Mouse (Mus musculus): ENCODE measurements around the gene Galnt18.

Gene Galnt18

DNA sequence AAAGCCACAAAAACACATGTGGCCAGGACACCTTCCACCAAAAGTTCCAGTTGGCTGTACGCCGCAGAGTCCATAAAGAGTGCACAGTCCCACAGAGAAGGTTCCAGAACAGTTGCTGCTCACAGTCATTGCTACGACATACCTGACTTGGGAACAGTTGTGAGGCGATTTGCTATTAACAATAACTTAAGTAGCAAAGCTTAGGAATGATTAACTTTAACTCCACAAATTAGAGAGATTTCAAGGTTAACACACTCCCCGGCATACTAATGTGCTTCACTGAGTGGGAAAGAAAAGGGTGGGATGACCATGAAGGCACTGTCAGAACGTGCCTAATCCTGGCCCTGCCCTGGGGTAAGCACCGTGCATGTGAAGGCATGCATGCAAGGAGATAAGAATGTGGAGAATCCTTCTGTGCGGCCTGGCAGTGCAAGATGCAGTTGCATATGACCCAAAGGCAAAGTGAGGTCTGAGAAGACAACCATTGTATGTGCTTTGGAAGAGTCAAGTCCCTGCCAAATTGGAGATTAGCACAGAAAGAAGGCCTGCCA is 8.5 kb downstream of the Galnt18 start:
- DNase-seq (ENCODE audit: low read depth), result no peak

DNA sequence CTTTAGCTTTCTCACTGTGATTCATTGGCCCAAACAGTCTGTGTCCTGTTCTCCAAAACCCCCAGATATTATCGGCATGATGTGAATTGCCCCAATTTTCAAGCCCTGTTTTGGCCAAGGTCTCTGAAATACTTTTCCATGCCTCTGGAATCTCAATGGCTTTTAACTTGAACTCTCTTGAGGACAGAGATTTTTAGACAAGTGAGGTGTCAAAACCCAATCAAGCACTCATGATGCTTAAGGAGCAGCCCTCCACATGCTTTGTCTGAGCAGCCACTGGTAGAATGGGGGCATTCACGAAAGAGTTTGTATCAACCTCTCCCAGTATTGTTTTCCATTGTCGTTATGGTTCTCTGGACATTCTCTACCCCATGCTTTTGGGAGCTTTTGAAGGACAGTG is 9.2 kb downstream of the Galnt18 start:
- DNase-seq (ENCODE audit: low read depth), result no peak

DNA sequence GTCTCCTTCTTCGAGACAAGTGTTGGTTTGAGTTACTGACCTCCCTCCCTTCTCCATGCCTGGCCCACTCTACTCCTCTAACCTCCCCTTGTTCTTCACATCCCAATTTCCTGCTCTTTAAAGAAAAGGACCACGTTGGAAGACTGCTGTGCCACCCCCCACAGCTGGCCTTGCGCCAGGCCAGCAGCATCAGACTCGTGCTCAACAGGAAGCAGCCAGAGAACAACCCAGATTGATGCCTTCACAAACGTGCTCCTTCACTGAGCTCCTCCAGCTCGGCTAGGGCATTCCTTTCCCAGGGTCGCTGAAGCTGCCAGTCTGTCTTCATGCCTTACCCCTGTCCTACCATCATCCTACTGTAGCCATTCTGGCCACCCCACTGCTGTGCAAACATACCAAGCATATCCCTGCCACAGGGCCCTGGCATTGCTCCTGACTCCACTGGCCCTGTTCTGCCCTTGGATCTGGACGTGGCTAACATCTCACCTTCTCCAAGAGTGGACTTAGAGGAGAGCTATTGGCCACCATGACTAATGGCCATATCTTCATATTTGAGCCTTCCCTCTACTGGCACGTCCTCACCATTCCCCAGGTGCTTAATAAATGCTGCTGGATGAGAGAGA is 13.5 kb downstream of the Galnt18 start:
- DNase-seq (ENCODE audit: low read depth), result no peak

DNA sequence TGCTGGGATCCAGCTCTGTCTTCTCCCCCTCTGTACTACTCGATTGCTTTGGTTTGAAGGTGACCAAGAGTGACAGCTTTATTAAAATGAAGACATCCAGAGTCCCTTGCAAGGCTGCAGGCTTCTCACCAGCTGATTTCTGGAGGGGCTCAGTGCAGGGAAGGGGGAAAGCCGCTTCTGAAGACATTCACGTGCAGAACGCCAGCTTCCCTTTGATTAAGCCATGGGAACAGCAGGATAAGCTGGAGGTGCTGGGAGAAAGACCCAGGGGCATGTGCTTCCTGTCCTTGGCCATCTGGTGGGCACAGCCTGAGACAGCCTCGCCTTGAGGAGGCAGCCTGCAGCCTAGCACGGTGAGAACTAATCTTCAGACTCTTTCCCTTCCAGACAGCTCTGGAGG is 17.0 kb downstream of the Galnt18 start:
- no peak for DNase-seq (ENCODE audit: low read depth)

DNA sequence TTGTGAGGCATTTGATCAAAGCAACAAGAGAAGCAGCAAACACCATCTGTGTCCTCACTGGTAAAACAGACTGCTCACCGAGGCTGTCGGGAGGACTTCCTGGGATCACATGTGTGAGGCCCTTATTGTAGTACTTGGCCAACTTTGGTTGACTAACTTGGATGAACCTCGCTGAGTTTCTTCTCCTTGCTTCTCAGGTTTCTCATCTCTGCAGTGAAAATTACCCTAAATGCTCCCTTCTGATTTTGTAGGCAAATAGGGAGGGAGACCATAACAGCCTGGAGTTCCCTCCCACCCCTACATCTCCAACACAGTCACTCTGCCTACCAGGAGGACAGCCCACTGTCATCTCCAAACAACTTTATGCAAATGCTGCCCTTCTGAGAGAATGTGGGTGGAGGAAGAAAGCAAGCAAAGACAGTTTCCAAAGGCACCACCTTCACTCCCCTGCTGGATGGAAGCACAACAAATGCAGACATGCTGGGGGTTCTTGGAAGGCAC is 31.2 kb downstream of the Galnt18 start:
- DNase-seq (ENCODE audit: low read depth), result no peak

DNA sequence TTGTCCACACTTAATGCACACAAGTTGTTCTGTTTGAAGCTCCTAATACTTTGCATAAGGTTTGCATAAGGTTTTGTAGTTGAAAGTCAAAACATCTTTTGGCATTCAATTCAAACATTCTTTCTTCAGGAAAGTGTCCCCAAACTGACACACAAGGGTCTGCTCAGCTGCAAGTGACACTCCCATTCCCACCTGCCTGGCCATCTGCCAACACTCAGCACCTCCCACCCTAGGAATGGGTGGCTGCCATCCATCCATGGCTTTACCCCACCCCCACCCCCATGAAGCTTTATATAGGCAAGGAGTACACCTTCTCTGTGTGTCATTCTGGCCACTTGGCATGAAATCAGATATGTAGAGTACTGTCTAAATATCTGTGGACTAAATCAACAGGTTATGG is 35.0 kb downstream of the Galnt18 start:
- no peak for DNase-seq (ENCODE audit: low read depth)

DNA sequence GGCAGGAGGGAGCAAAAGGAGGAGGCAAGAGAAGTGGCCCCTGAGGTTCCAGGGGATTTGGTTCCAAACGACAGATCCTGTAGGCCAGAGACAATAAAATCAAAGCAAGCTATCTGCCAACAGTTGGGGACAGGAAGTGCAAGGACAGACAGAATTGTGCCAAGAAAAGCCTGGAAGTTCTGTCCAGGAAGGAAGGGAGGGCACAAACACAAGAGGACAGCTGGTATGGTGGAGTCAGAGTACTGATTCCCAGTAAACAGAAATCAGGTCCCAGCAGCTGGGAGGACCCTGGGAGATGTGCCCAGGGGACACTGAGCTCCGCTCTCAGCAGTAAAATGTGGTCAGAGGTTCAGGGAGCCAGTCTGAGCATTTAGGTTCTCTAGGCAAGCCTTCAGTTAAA is 38.2 kb downstream of the Galnt18 start:
- no peak for DNase-seq (ENCODE audit: low read depth)

DNA sequence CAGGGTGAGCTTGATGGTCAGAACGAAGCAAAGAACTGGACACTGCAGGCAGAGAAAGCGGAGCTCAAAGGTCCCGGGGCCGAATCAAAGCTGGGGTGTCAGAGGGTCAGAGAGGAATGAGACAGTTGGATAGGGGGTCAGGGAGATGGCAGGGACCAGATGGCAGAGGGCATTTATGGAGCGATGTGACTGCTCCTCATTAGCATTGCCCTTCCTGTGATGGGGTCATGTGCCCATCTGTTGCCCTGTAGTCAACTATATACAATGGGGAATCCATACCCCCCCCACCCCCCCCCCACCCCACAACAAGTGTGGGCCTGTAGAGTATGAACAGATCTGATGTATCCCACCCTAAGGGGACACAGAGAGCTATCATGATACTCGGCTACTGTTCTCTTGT is 39.7 kb downstream of the Galnt18 start:
- no peak for DNase-seq (ENCODE audit: low read depth)

DNA sequence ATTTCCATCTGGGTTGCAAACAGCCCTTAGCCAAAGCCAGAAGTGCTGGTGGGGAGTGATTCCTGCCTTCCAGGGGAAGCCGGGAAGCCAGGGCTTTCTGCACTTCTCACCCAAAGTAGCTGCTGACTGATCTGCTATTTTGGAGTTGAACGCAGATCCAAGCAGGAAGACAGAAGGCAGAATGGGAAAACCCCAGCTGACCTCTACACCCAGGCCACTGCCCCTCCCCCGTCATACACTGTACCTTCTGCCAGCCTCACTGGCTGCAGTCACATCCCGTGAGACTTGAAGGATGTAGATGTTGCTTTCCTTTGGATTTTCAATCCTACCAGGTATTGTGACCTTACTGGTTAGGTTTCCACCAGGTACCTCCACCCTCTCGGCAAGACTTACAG is 40.4 kb downstream of the Galnt18 start:
- DNase-seq (ENCODE audit: low read depth), result no peak

DNA sequence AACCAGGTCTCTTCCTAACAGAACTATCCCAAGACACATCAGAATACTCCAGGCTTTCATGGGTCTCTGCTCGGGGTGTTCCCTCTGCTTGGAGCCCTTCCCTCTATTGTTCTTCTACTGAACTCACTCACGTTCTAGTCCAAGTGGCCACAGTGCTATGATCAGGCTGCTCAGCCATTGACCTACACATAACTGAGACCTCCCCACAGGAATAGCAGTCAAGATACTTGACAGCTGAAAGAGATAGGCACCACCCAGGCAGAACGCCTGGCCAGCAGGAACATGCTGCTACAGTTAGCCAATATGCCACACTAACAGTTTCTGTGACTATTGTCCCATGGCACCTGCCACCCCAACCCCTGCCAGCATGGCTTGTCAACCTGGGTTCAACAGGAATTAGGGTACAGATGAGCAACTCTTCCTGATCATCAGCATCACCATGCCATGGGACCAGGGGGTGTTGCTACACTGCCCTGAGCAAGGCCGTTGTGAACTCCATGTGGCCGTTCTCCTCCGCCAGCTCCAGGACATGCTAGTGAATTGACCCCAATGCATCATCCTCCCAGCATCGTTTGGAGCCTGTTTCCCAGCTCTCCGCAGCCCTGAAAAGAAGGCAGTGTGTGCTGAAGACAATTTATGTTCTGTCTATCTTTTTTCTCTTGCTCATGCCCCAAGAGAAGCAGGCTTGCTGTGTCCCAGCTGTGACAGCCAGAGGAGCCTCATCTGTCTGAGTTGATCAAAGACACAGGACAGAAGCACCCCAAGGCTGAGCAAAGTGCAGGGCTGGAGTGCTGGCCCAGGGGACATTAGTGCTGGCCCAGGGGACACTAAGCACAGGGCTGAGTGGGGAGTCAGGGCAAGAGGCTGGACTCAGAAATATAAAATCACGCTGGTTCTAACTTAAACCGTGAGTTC is 41.1 kb downstream of the Galnt18 start:
- no peak for DNase-seq (ENCODE audit: low read depth)

DNA sequence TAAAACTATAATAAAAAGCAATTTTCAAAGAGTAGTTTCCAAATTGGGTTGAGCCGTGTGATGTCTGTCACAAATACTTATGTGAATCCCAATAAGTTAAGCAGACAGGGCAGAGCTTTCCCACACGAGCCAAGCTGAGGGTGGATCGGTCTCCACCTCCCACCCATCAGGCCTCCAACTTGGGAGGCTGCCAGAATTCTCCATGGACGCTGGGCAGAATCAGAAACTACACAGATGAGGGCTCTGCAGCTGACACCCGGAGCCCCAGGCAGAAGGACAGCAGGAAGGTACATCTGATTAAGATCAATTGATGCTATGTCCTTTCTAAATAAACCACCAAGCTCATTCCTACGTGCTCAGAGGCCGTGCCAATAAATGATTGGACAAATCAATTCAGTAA is 42.4 kb downstream of the Galnt18 start:
- DNase-seq (ENCODE audit: low read depth), result no peak

DNA sequence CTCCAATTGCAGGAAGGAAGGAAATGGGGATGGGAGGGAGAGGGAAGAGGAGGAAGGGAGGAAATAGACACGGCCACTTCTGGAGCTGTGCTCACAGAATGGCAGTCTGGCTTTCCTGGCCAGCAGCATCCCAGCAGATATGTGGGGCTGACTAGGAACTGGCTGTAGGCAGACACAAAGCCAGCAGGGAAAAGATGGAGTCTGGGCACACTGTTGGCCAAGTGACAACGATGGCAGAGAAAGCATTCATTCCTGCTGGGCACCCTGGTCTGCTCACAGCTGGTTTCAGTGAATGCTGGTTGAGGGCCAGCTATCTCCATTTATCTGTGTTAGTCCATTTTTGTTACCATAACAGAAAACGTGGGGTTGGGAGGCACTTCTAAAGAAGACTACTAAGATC is 43.4 kb downstream of the Galnt18 start:
- no peak for DNase-seq (ENCODE audit: low read depth)

DNA sequence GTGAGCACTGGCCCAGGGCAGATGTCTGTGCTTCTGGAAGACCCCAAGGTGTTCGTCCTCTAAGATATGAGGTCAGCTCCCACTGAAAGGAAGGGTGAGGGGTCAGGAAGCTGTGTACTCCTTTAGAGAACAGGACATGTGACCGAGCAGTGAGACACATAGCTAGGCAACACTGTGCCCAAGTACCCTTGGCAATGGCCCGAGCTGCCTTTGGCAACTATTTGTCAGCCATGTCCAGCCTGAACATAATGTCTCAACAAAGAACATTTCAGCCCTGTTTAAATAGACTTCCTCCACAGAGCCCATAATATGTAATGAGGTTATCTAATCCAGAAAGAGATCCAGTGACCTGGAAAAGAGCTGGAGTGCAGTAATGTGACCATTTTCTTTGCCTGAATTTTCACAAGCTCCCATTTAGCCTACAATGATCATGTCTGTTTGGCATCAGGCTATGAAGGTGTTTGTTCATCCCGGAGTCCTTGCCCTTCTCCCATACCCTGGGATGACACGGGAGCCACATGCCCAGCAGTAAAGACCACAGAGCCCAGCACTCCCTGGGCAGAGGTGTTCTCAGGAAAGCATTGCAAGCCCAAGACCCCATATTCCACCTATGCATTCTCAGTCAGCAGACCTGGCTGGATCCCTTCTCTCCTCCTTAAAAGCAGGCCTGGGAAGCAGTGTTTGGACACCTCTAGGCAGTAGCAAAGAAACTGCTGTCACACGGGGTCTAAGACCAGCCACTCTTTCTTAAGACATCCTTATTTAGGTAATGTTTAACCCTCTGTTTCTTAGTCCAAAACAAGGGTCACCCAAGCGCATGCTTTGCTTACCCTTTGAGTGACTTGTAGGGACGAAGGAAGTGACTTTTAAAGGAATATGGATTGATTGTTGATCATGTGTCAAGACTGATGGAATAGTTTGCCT is 49.2 kb downstream of the Galnt18 start:
- no peak for DNase-seq (ENCODE audit: low read depth)

DNA sequence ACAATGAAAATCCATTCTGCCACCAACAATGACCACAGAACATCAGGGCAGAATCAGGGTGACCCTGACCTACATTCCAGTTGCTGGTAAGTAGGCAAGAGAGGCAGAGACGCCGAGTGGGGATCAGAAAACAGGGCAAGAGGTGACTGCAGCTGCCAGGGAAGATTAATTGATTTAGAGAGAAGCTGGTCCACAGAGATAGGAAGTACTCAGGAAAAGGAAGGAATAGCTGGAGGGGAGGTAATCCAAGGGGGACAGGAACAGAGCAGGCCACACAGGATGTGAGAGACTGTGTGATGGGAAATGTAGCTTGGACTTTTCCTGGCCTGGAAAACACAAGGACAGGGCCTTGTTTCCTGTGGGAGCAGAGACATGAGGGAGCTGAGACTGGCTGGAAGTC is 52.8 kb downstream of the Galnt18 start:
- no peak for DNase-seq (ENCODE audit: low read depth)

DNA sequence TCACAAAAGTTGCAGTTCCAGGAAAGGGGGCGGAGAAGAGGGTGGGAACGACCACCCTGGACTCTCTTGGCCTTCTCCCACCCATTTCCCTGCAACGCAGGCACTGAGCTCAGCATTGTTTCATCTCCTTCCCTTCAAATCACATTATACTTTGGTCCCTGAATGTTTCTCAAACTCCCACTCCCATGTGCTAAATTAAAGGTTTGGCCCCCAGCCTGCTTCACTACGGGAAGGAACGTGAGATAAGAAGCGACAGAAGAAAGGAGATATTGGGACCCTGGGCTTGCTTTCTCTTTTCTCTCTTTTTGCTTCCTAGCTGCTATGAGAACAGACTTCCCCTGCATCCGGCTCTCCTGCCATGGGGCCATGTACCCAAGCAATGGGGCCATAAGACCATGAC is 55.0 kb downstream of the Galnt18 start:
- DNase-seq (ENCODE audit: low read depth), result no peak

DNA sequence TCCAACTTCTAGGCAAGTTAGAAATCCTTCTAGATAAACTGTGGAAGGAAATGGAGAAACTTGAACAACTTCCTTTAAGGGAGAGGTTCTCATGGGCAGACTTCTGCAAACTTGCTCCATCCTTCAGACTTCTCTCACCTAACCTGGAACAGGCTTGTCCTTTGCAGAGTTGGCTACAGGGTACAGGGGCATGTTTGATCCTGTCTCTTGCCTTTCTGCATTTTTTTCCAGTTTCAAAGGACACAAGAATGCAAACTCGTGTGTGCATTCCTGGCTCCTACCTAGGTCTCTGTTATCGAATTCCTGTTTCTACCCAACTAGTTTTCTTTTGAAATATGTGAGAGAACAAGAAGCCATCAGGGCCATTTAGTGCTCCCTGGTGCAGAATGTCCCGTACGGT is 55.8 kb downstream of the Galnt18 start:
- no peak for DNase-seq (ENCODE audit: low read depth)

DNA sequence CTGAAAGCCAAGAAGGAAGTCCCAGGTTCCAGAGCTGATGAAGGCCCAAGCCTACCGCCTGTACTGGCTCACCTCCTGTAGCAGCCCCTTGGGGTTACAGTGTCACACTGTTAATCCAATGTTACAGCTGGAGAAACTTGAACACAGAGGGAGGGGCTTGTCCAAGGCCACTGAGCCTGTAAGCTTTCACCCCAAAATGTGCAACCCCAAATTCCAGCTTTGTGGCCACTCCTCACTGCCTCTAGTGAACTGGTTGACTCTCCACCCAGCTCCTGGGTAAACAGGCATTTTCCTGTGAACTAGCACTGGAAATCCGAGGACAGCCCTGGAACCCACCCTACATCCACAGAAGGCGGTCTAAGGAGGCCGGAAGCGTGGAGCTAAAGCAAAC is 58.5 kb downstream of the Galnt18 start:
- DNase-seq (ENCODE audit: low read depth), result no peak

DNA sequence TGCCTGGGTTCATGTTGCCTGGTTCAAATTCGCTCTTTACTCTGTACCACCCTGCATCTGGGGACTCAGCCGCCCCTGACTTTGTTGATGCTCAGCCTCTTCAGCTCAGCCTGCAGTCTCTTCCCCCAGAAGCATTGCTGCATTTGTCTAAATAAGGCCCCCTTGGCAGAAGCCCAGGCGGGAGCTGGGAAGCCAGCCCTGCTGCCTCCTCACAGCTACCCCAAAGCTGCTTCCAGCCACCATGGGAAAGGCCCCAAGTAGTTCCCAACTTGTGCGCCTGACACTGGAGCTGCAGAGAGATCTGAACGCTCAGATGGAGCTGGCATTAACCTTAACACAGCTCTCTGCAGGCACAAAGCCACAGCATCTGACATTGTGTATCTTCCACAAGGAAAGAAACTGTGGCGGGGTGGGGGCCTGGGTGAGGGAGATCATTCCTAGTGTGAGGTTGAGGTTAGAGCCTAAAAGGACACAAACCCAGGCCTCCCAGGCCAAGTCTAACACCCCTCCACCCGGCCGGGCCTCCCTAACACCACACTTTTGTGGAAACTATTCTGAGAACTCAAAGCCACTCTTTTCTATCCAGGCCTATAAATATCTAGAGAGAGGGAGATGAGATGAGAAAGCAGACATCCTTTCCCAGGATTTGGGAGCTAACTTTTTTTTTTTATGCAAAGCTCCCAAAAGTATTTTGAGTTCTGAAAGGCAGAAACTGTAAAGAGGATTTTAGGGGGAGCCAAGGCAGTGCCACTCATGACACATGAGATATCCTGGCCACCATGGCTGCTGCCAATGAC is 59.1 kb downstream of the Galnt18 start:
- no peak for DNase-seq (ENCODE audit: low read depth)

DNA sequence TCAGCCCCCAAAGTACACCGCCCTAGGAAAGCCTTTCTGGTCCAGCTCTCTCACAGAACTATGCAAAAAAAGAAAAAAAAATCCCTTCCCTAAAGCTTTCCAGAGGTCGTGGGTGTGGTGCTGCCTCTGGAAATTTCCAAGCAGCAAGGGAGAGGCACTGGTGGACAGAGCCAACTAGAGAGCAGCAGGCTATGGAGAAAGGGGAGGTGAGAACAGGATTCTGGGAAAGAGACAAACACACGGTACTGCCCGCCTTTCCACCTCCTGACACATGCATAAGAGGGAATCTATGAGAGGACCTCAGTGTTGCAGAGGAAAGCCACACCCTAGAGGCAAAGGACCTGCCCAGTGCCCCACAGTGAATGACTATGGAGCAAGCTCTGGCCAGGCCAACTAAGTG is 60.9 kb downstream of the Galnt18 start:
- DNase-seq (ENCODE audit: low read depth), result no peak

DNA sequence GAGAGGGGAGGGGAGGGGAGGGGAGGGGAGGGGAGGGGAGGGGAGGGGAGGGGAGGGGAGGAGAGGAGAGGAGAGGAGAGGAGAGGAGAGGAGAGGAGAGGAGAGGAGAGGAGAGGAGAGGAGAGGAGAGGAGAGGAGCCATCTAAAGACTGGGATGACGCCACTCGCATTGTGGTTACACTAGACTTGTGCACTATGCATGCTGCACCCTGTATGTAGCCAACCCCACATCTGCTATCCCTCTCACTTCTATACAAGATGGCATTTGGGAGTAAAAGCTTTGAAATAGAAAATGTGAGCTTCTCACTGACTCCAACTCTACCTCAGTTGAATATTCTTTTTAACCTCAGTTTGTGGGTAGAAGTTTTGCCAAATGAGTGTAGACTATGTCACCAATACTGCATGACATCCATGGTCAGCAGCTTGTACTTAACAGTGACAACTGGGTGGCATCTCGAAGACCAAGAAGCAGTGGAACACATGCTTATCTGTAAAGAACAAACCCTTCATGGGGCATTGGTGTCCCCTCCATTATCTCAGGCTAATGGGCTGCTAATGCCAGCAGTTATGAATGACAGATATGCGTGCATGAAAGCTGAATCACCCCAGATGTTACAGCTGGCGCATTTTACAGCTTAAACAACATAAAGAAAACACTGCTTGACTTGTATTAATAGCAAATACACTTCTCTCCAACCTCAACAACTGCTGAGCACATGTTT is 65.0 kb downstream of the Galnt18 start:
- no peak for DNase-seq (ENCODE audit: low read depth)
